Mouse (Mus musculus): ENCODE measurements around the gene Nedd9. TPM values are rescaled to one million over a fixed set of nuclear protein-coding genes. Genes with fewer than 3 reads are reported as not detected.

Gene Nedd9
- polyA plus RNA-seq, 1 experiment from 2014 or later = 6.0 TPM

GRCm38 (mm10) chr13:41357586-41357985, 129.6 kb downstream of the Nedd9 start:
- Histone ChIP-seq H3K27ac (ENCODE audit: low read length) (no peak overlapping the region), H3K4me2 (ENCODE audit: low read depth, low read length) (peak overlapping the region; percentile 67; the same call in 1 of the 2 replicates), H3K9me3 (replicated peaks; ENCODE audit: control insufficient read depth, low read length) (no peaks in the 10 kb centered on the region), H3K36me3 (ENCODE audit: control insufficient read depth, insufficient read depth) (no peaks in the 10 kb centered on the region), H3K27me3 (ENCODE audit: control insufficient read depth, insufficient read depth, low read depth, low read length) (peaks cover 5% of the 10 kb centered on the region), H3K4me1 (ENCODE audit: control insufficient read depth, low read depth, low read length) (peaks cover 2% of the 10 kb centered on the region), H3K9ac (ENCODE audit: low read depth, low read length) (no peak overlapping the region), H3K4me3 (ENCODE audit: low read depth, low read length) (no peak overlapping the region; the same call in 1 of the 2 replicates)
- ATAC-seq (ENCODE audit: low read depth) = no peak
- WGBS (ENCODE audit: insufficient replicate concordance) = 25% methylated on average over 3 of the region's 3 CpGs

DNA sequence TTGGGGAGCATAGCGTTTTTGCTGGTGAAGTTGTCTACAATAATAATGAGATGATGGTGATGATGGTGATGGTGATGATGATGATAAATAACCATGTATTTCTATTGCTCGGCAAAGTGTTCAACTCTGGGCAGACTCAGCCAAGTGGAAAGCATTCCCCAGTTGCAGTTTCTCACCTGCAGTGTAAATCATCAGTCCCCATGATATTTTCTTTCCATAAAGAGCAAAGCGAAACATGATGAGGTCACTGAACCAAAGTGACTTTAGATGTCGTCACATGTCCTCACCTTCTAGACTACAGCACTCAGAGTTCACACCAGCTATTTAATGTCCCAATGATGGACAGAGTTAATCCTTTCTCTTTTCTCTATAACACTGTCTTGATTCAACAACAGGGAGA, 130.0 kb downstream of the Nedd9 start:
- ATAC-seq (ENCODE audit: low read depth) = no peak
- no peaks in the 10 kb centered on the region for H3K9me3 ChIP-seq (replicated peaks; ENCODE audit: control insufficient read depth, low read length)
- H3K4me2 ChIP-seq (ENCODE audit: low read depth, low read length) = no peak overlapping the region
- 69% methylated on average over 4 of the region's 4 CpGs for WGBS (ENCODE audit: insufficient replicate concordance)
- H3K4me1 ChIP-seq (ENCODE audit: control insufficient read depth, low read depth, low read length) = peaks cover 2% of the 10 kb centered on the region
- H3K27ac ChIP-seq (ENCODE audit: low read length) = no peak overlapping the region
- H3K36me3 ChIP-seq (ENCODE audit: control insufficient read depth, insufficient read depth) = no peaks in the 10 kb centered on the region
- H3K9ac ChIP-seq (ENCODE audit: low read depth, low read length) = no peak overlapping the region
- peaks cover 5% of the 10 kb centered on the region for H3K27me3 ChIP-seq (ENCODE audit: control insufficient read depth, insufficient read depth, low read depth, low read length)
- H3K4me3 ChIP-seq (ENCODE audit: low read depth, low read length) = no peak overlapping the region

DNA sequence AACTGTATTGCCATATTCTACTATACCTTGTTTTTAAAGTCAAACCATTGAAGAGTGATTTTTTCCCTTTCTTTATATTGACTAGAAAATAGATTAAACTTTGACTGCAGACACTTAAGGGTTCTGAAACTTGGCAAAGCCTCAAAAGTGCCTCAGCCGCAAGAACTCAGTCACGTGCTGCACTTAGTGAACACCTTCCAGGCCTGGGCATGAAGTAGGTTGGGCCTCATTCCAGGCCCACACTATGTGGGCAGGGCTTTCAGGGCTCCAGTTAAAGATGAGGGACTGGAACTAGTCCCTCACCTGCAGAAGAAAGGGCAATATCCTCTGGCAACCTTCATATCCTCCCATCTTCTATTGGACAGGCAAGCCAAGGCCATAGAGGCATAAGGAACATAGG, 131.6 kb downstream of the Nedd9 start:
- H3K9me3 ChIP-seq (replicated peaks; ENCODE audit: control insufficient read depth, low read length) = no peaks in the 10 kb centered on the region
- H3K4me1 ChIP-seq (ENCODE audit: control insufficient read depth, low read depth, low read length) = peaks cover 2% of the 10 kb centered on the region
- H3K27ac ChIP-seq (ENCODE audit: low read length) = no peak overlapping the region
- no peak for ATAC-seq (ENCODE audit: low read depth)
- H3K9ac ChIP-seq (ENCODE audit: low read depth, low read length) = no peak overlapping the region
- no peak overlapping the region for H3K4me3 ChIP-seq (ENCODE audit: low read depth, low read length)
- no peak overlapping the region for H3K4me2 ChIP-seq (ENCODE audit: low read depth, low read length)
- WGBS (ENCODE audit: insufficient replicate concordance) = 80% methylated on average over 2 of the region's 2 CpGs
- H3K27me3 ChIP-seq (ENCODE audit: control insufficient read depth, insufficient read depth, low read depth, low read length) = peaks cover 5% of the 10 kb centered on the region
- no peaks in the 10 kb centered on the region for H3K36me3 ChIP-seq (ENCODE audit: control insufficient read depth, insufficient read depth)

- H3K4me2 ChIP-seq (ENCODE audit: low read depth, low read length) = no peak overlapping the region
- no peak overlapping the region for H3K4me3 ChIP-seq (ENCODE audit: low read depth, low read length)
- no peaks in the 10 kb centered on the region for H3K36me3 ChIP-seq (ENCODE audit: control insufficient read depth, insufficient read depth)
- WGBS (ENCODE audit: insufficient replicate concordance) = 62% methylated on average over 6 of the region's 6 CpGs
- H3K9me3 ChIP-seq (replicated peaks; ENCODE audit: control insufficient read depth, low read length) = no peaks in the 10 kb centered on the region
- peaks cover 5% of the 10 kb centered on the region for H3K27me3 ChIP-seq (ENCODE audit: control insufficient read depth, insufficient read depth, low read depth, low read length)
- no peak overlapping the region for H3K27ac ChIP-seq (ENCODE audit: low read length)
- H3K9ac ChIP-seq (ENCODE audit: low read depth, low read length) = no peak overlapping the region
- H3K4me1 ChIP-seq (ENCODE audit: control insufficient read depth, low read depth, low read length) = peaks cover 2% of the 10 kb centered on the region
- ATAC-seq (ENCODE audit: low read depth) = no peak
Observed at GRCm38 (mm10) chr13:41354591-41354990, 132.6 kb downstream of the Nedd9 start.

DNA sequence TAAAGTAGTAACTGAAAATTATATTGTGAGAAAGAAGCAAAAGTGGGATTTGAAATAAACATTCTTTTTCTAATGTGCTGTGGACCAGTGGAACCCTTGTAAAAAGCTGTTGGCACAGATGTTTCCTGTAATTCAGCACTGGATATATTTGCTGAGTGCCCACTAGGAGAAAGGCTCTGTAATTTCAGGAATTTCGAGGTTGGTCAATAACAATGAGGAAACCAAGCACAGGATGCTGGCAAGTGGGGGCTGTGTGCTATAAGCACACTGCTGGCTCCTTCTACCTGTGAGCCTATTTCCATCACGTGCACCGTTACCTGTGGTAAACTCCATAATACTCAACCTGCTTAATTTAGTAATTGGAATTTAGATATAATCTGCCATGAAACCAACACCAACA, 133.5 kb downstream of the Nedd9 start:
- no peaks in the 10 kb centered on the region for H3K9me3 ChIP-seq (replicated peaks; ENCODE audit: control insufficient read depth, low read length)
- no peak overlapping the region for H3K4me3 ChIP-seq (ENCODE audit: low read depth, low read length)
- no peak for ATAC-seq (ENCODE audit: low read depth)
- no peak overlapping the region for H3K27ac ChIP-seq (ENCODE audit: low read length)
- no peak overlapping the region for H3K4me2 ChIP-seq (ENCODE audit: low read depth, low read length)
- H3K4me1 ChIP-seq (ENCODE audit: control insufficient read depth, low read depth, low read length) = peaks cover 2% of the 10 kb centered on the region
- H3K9ac ChIP-seq (ENCODE audit: low read depth, low read length) = no peak overlapping the region
- no peaks in the 10 kb centered on the region for H3K36me3 ChIP-seq (ENCODE audit: control insufficient read depth, insufficient read depth)
- H3K27me3 ChIP-seq (ENCODE audit: control insufficient read depth, insufficient read depth, low read depth, low read length) = peaks cover 5% of the 10 kb centered on the region
- WGBS (ENCODE audit: insufficient replicate concordance) = 41% methylated on average over 3 of the region's 3 CpGs

- H3K9me3 ChIP-seq (replicated peaks; ENCODE audit: control insufficient read depth, low read length) = no peaks in the 10 kb centered on the region
- no peak overlapping the region for H3K27ac ChIP-seq (ENCODE audit: low read length)
- peaks cover 3% of the 10 kb centered on the region; the same call in 1 of the 2 replicates for H3K27me3 ChIP-seq (ENCODE audit: control insufficient read depth, insufficient read depth, low read depth, low read length)
- no peaks in the 10 kb centered on the region for H3K36me3 ChIP-seq (ENCODE audit: control insufficient read depth, insufficient read depth)
- H3K4me1 ChIP-seq (ENCODE audit: control insufficient read depth, low read depth, low read length) = no peaks in the 10 kb centered on the region
- H3K9ac ChIP-seq (ENCODE audit: low read depth, low read length) = no peak overlapping the region
- ATAC-seq (ENCODE audit: low read depth) = no peak
- WGBS (ENCODE audit: insufficient replicate concordance) = 50% methylated on average over 5 of the region's 5 CpGs
- no peak overlapping the region for H3K4me3 ChIP-seq (ENCODE audit: low read depth, low read length)
- no peak overlapping the region for H3K4me2 ChIP-seq (ENCODE audit: low read depth, low read length)
Observed at GRCm38 (mm10) chr13:41352352-41352751, 134.8 kb downstream of the Nedd9 start.

DNA sequence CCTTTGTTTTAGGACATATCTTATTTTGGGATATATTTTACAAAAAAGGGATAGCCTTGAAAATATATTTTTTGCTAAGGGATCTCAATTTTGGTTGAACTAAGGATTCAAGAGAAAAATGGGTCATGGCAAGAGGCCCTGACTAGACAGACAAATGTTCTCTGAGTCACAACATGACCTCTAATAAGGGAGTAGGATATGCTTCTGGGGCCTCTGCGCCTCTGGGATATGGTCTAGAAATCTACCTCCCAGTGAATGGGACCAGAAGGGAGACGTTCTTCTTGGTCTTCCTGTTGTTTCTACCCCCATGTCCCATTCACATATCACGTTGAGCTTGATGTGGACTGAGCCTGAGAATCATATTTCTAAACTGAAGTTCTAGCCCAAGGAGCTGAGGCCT, 136.6 kb downstream of the Nedd9 start:
- Histone ChIP-seq H3K9ac (ENCODE audit: low read depth, low read length) (no peak overlapping the region), H3K4me3 (ENCODE audit: low read depth, low read length) (no peak overlapping the region), H3K4me2 (ENCODE audit: low read depth, low read length) (no peak overlapping the region), H3K4me1 (ENCODE audit: control insufficient read depth, low read depth, low read length) (no peaks in the 10 kb centered on the region), H3K36me3 (ENCODE audit: control insufficient read depth, insufficient read depth) (no peaks in the 10 kb centered on the region), H3K27ac (ENCODE audit: low read length) (no peak overlapping the region), H3K9me3 (replicated peaks; ENCODE audit: control insufficient read depth, low read length) (no peaks in the 10 kb centered on the region), H3K27me3 (ENCODE audit: control insufficient read depth, insufficient read depth, low read depth, low read length) (no peaks in the 10 kb centered on the region)
- WGBS (ENCODE audit: insufficient replicate concordance) = 54% methylated on average over 3 of the region's 3 CpGs
- ATAC-seq (ENCODE audit: low read depth) = no peak

DNA sequence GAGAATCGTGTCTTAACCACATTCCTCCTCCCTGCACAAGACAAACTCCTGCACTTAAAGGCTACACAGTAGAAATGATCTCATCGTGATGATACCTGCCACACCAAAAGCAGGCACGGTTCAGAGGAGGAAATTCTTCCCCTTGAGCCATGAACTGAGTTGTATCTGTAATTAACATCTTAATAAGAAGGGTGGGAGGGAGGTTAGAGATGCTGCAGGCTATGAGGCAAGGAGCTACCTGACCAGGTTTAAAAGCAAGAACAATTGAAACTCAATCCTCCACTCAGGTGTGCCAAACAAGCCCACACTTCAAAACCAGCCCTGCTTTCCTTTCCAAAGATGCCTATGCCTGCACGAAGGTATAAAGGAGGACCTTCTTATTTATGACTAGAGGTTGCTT, 137.4 kb downstream of the Nedd9 start:
- no peak overlapping the region for H3K27ac ChIP-seq (ENCODE audit: low read length)
- H3K4me1 ChIP-seq (ENCODE audit: control insufficient read depth, low read depth, low read length) = no peaks in the 10 kb centered on the region; the same call in none of the 2 replicates
- H3K36me3 ChIP-seq (ENCODE audit: control insufficient read depth, insufficient read depth) = no peaks in the 10 kb centered on the region
- 45% methylated on average over 4 of the region's 4 CpGs for WGBS (ENCODE audit: insufficient replicate concordance)
- H3K27me3 ChIP-seq (ENCODE audit: control insufficient read depth, insufficient read depth, low read depth, low read length) = no peaks in the 10 kb centered on the region
- no peak for ATAC-seq (ENCODE audit: low read depth)
- no peak overlapping the region for H3K4me3 ChIP-seq (ENCODE audit: low read depth, low read length)
- no peak overlapping the region for H3K9ac ChIP-seq (ENCODE audit: low read depth, low read length)
- no peaks in the 10 kb centered on the region for H3K9me3 ChIP-seq (replicated peaks; ENCODE audit: control insufficient read depth, low read length)
- no peak overlapping the region for H3K4me2 ChIP-seq (ENCODE audit: low read depth, low read length)

- Histone ChIP-seq H3K4me3 (ENCODE audit: low read depth, low read length) (no peak overlapping the region), H3K36me3 (ENCODE audit: control insufficient read depth, insufficient read depth) (no peaks in the 10 kb centered on the region), H3K27ac (ENCODE audit: low read length) (no peak overlapping the region), H3K9me3 (replicated peaks; ENCODE audit: control insufficient read depth, low read length) (no peaks in the 10 kb centered on the region), H3K4me2 (ENCODE audit: low read depth, low read length) (no peak overlapping the region), H3K4me1 (ENCODE audit: control insufficient read depth, low read depth, low read length) (peaks cover 9% of the 10 kb centered on the region), H3K27me3 (ENCODE audit: control insufficient read depth, insufficient read depth, low read depth, low read length) (no peaks in the 10 kb centered on the region), H3K9ac (ENCODE audit: low read depth, low read length) (no peak overlapping the region)
- ATAC-seq (ENCODE audit: low read depth) = no peak; the same call in 1 of the 2 replicates
- 43% methylated on average over 7 of the region's 7 CpGs for WGBS (ENCODE audit: insufficient replicate concordance)
Observed at GRCm38 (mm10) chr13:41345756-41346155, 141.4 kb downstream of the Nedd9 start.
